Comparison of ENCODE assay signal across 27 mouse cellular contexts in genomic region chr2:104605560-104605959, GRCm38 (mm10). TPM values are rescaled to one million over a fixed set of nuclear protein-coding genes. Genes with fewer than 3 reads are reported as not detected.
DNase-seq lines count a peak whose midpoint lies in the region; ATAC-seq and TF ChIP-seq lines count a peak whose summit lies in the region.
"Had no signal": no experiment of that assay in that cellular context is flagged by ENCODE, and none has a peak within 500 bp of the region (broad histone marks: within the 10 kb centered on the region; RNA-seq: fewer than 3 reads in every experiment).

No protein-coding gene starts in this region.

- H3K9me3 ChIP-seq in liver, embryonic 16.5 days (replicated peaks; ENCODE audit: control insufficient read depth, low read length) = no peaks in the 10 kb centered on the region
- no peaks in the 10 kb centered on the region for H3K9me3 ChIP-seq in liver, embryonic 12.5 days (replicated peaks)
- H3K9me3 ChIP-seq: embryonic facial prominence, embryonic 10.5 days; embryonic facial prominence, embryonic 13.5 days; forebrain, embryonic 12.5 days; forebrain, embryonic 15.5 days; heart, embryonic 12.5 days; heart, embryonic 15.5 days; hindbrain, embryonic 10.5 days; hindbrain, embryonic 13.5 days had no signal

- H3K4me2 ChIP-seq in liver, embryonic 16.5 days (ENCODE audit: low read depth, low read length) = no peak overlapping the region
- H3K4me2 ChIP-seq in liver, embryonic 12.5 days = no peak overlapping the region
- H3K4me2 ChIP-seq: embryonic facial prominence, embryonic 13.5 days; forebrain, embryonic 12.5 days; forebrain, embryonic 15.5 days; heart, embryonic 12.5 days; heart, embryonic 15.5 days; hindbrain, embryonic 13.5 days had no signal

- no peaks in the 10 kb centered on the region; the same call in 1 of the 2 replicates for H3K36me3 ChIP-seq in kidney, adult 2 months (ENCODE audit: control insufficient read depth, insufficient read depth, low read length)
- peaks cover 2% of the 10 kb centered on the region for H3K36me3 ChIP-seq in liver, embryonic 16.5 days (ENCODE audit: control insufficient read depth, insufficient read depth)
- H3K36me3 ChIP-seq in liver, embryonic 12.5 days = peaks cover 20% of the 10 kb centered on the region
- H3K36me3 ChIP-seq: heart, embryonic 15.5 days had no signal

- TF ChIP-seq POLR2A in kidney, adult 2 months (IDR thresholded peaks at IDR 0.05; ENCODE audit: low read depth, low read length) = no peak

- no peak overlapping the region for H3K4me3 ChIP-seq in kidney, adult 2 months (ENCODE audit: insufficient read depth, low read depth, low read length)
- H3K4me3 ChIP-seq in liver, embryonic 16.5 days (ENCODE audit: low read depth, low read length) = no peak overlapping the region
- H3K4me3 ChIP-seq in liver, embryonic 12.5 days = no peak overlapping the region
- H3K4me3 ChIP-seq: embryonic facial prominence, embryonic 10.5 days; embryonic facial prominence, embryonic 13.5 days; erythroblast, embryonic 14.5 days; forebrain, embryonic 12.5 days; forebrain, embryonic 15.5 days; heart, embryonic 12.5 days; heart, embryonic 15.5 days; hindbrain, embryonic 10.5 days; hindbrain, embryonic 13.5 days had no signal

- ATAC-seq in liver, embryonic 16.5 days (ENCODE audit: low read depth) = peak; percentile 59
- ATAC-seq in liver, embryonic 12.5 days = no peak
- ATAC-seq: activated CD4-positive, CD25-positive, alpha-beta regulatory T cell, adult 4 months; forebrain, embryonic 15.5 days had no signal

- no peak overlapping the region for H3K27ac ChIP-seq in kidney, adult 2 months (ENCODE audit: insufficient read depth, low read depth, low read length)
- peak overlapping the region; percentile 34; the same call in 1 of the 2 replicates for H3K27ac ChIP-seq in liver, embryonic 16.5 days (ENCODE audit: low read length)
- H3K27ac ChIP-seq in liver, embryonic 12.5 days = no peak overlapping the region
- H3K27ac ChIP-seq: embryonic facial prominence, embryonic 10.5 days; embryonic facial prominence, embryonic 13.5 days; forebrain, embryonic 12.5 days; forebrain, embryonic 15.5 days; hindbrain, embryonic 10.5 days; hindbrain, embryonic 13.5 days had no signal

- peaks cover 7% of the 10 kb centered on the region; the same call in 1 of the 2 replicates for H3K4me1 ChIP-seq in kidney, adult 2 months (ENCODE audit: control insufficient read depth, insufficient read depth, low read length)
- H3K4me1 ChIP-seq in liver, embryonic 16.5 days (ENCODE audit: control insufficient read depth, low read depth, low read length) = peaks cover 2% of the 10 kb centered on the region; the same call in 1 of the 2 replicates
- H3K4me1 ChIP-seq in liver, embryonic 12.5 days = peaks cover 10% of the 10 kb centered on the region; the same call in 1 of the 2 replicates
- H3K4me1 ChIP-seq: embryonic facial prominence, embryonic 10.5 days; embryonic facial prominence, embryonic 13.5 days; forebrain, embryonic 12.5 days; forebrain, embryonic 15.5 days; hindbrain, embryonic 10.5 days; hindbrain, embryonic 13.5 days had no signal

- H3K9ac ChIP-seq in liver, embryonic 16.5 days (ENCODE audit: low read depth, low read length) = no peak overlapping the region
- H3K9ac ChIP-seq in liver, embryonic 12.5 days = no peak overlapping the region
- H3K9ac ChIP-seq: embryonic facial prominence, embryonic 13.5 days; forebrain, embryonic 12.5 days; forebrain, embryonic 15.5 days; heart, embryonic 12.5 days; heart, embryonic 15.5 days; hindbrain, embryonic 13.5 days had no signal

- 62% methylated on average over 1 of the region's 1 CpGs for WGBS in kidney, adult 2 months
- WGBS in liver, embryonic 16.5 days (ENCODE audit: insufficient replicate concordance) = 62% methylated on average over 1 of the region's 1 CpGs
- WGBS in liver, embryonic 12.5 days (ENCODE audit: insufficient replicate concordance) = 75% methylated on average over 1 of the region's 1 CpGs

- TF ChIP-seq CTCF in kidney, adult 2 months (conservative IDR thresholded peaks at IDR 0.05; ENCODE audit: insufficient read depth, insufficient read length, low read depth, low read length) = no peak

- no peaks in the 10 kb centered on the region for H3K27me3 ChIP-seq in kidney, adult 2 months (replicated peaks; ENCODE audit: control insufficient read depth, insufficient read depth, low read length)
- H3K27me3 ChIP-seq in liver, embryonic 16.5 days (ENCODE audit: control insufficient read depth, insufficient read depth, low read depth, low read length) = no peaks in the 10 kb centered on the region
- H3K27me3 ChIP-seq in liver, embryonic 12.5 days (replicated peaks) = no peaks in the 10 kb centered on the region
- H3K27me3 ChIP-seq: embryonic facial prominence, embryonic 13.5 days; forebrain, embryonic 12.5 days; forebrain, embryonic 15.5 days; heart, embryonic 12.5 days; heart, embryonic 15.5 days; hindbrain, embryonic 13.5 days had no signal

- DNase-seq in kidney, adult 2 months = peak; percentile 65
- DNase-seq in kidney, postnatal 14 days = no peak
- DNase-seq in kidney, postnatal 36 days = peak; percentile 30 to 41
- no peak for DNase-seq in kidney, postnatal 4 days
- DNase-seq: adrenal gland, adult 8-10 months; adrenal gland, postnatal 25 days; cerebellum, adult 11-12 months; cerebellum, adult 8-10 months; cerebellum, postnatal 10 days; cerebellum, postnatal 36 days; embryo, embryonic 11 days; gastrocnemius, postnatal 25 days; heart, adult 18-20 months; heart, postnatal 10 days; heart, postnatal 36 days had no signal

RNA-seq across cellular contexts. Expression of gene Cstf3, which starts 15.2 kb away (rescaled TPM):
- 5.8 and 6.9 TPM in 2 replicates for polyA plus RNA-seq in kidney, adult 2 months (2012; rRNA removed)
- polyA plus RNA-seq in liver, embryonic 16.5 days (2015; fragmentation: Nextera tagmentation; extraction: Ambion mirVana) = 21.9 and 24.4 TPM in 2 replicates
- polyA plus RNA-seq in liver, embryonic 12.5 days (2016; fragmentation: Nextera tagmentation; extraction: Ambion mirVana) = 39.4 and 43.2 TPM in 2 replicates

Comparison
In these comparisons a context has a peak if more than half of its experiments do, and no peak if none do; other contexts are left out.
1. DNase-seq: peak in kidney, adult 2 months (single experiment) and kidney, postnatal 36 days (2 of 2); none in kidney, postnatal 14 days (single experiment) and kidney, postnatal 4 days (0 of 2).